Mouse (Mus musculus) stomach, embryonic 15.5 days (tissue): Measurements from ENCODE around the gene Krtap28-13. TPM values are rescaled to one million over a fixed set of nuclear protein-coding genes. Genes with fewer than 3 reads are reported as not detected.

ENCODE experiments used
- ATAC-seq: fragments of 200-750 bp; cut with Nextera tagmentation; 2 replicates; pipeline ENCODE4 v1.8.0; 2017; ENCODE audit warnings: low read depth, moderate number of reproducible peaks, moderate TSS enrichment; ENCODE audit not compliant: insufficient read depth, low FRiP score
- H3K27ac ChIP-seq: fragments of 300-500 bp; sonication (generic); 2 replicates; pipeline ENCODE4 v1.5.1; 2015; ENCODE audit warnings: mild to moderate bottlenecking, inconsistent platforms
- H3K27me3 ChIP-seq: fragments of 300-500 bp; sonication (generic); replicated peaks from 2 replicates; pipeline ENCODE4 v1.6.1; 2015; ENCODE audit warnings: inconsistent platforms
- H3K36me3 ChIP-seq: fragments of 300-500 bp; sonication (generic); 2 replicates; pipeline ENCODE4 v1.6.1; 2015; ENCODE audit warnings: inconsistent platforms
- H3K4me1 ChIP-seq: fragments of 300-500 bp; sonication (generic); 2 replicates; pipeline ENCODE4 v1.6.1; 2015; ENCODE audit warnings: inconsistent platforms
- H3K4me2 ChIP-seq: fragments of 300-500 bp; sonication (generic); 2 replicates; pipeline ENCODE4 v1.6.1; 2015; ENCODE audit warnings: mild to moderate bottlenecking, inconsistent platforms
- H3K4me3 ChIP-seq: fragments of 300-500 bp; sonication (generic); replicated peaks from 2 replicates; pipeline ENCODE4 v1.5.1; 2015; ENCODE audit warnings: inconsistent platforms
- H3K9ac ChIP-seq: fragments of 300-500 bp; sonication (generic); 2 replicates; pipeline ENCODE4 v1.6.1; 2015; ENCODE audit warnings: inconsistent platforms
- H3K9me3 ChIP-seq: fragments of 300-500 bp; sonication (generic); 2 replicates; pipeline ENCODE4 v1.6.1; 2016; ENCODE audit warnings: inconsistent platforms
- WGBS: fragments of 180-500 bp; shearing (Covaris S2); methylation state at CpG from one replicate; pipeline ENCODE4 v1.1.7; 2015; 5-methylcytosine and 5-hydroxymethylcytosine counted together
- polyA plus RNA-seq: library from polyadenylated mRNA; unstranded; fragments of >200 nt; fragmentation: Nextera tagmentation; extraction: Ambion mirVana; gene quantifications from 2 replicates; pipeline ENCODE4 v1.2.1, GENCODE M21; 2015

Gene Krtap28-13
- not detected in 2 replicates for polyA plus RNA-seq

DNA sequence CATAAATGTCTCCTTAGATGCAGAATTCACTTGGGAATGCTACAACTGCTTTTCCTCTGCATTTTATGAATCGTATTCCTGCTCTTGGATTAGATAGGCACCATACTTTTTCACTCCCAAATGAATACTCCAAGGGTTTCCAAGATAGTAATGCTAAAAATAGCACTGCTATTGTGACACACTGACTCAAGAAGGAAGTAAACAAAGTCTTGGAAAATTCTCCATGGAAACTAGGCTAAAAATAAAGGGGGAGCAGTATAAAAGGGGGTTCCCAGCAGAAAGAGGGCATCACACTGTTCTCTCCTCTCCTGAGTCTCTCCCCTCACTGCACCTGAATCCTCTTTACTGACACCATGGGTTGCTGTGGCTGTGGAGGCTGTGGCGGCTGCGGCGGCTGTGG is at the start of gene Krtap28-13:
Gene Krtap28-13, plus strand, starts transcription at position 288 of the 400 bp plus-strand sequence.
- H3K9me3 ChIP-seq: no peaks in the 10 kb centered on the region
- 83% methylated on average over 4 of the region's 4 CpGs for WGBS
- H3K9ac ChIP-seq: no peak within 1 kb of the TSS
- H3K27me3 ChIP-seq: no peaks in the 10 kb centered on the region
- no peak within 1 kb of the TSS for H3K27ac ChIP-seq
- no peak within 1 kb of the TSS for H3K4me3 ChIP-seq
- H3K4me1 ChIP-seq: no peaks in the 10 kb centered on the region
- ATAC-seq: no peak
- H3K36me3 ChIP-seq: no peaks in the 10 kb centered on the region
- no peak within 1 kb of the TSS for H3K4me2 ChIP-seq

- no peak overlapping the region for H3K4me3 ChIP-seq
- H3K27ac ChIP-seq: no peak overlapping the region
- no peaks in the 10 kb centered on the region for H3K4me1 ChIP-seq
- no peaks in the 10 kb centered on the region for H3K9me3 ChIP-seq
- H3K4me2 ChIP-seq: no peak overlapping the region
- no peak for ATAC-seq
- H3K27me3 ChIP-seq: no peaks in the 10 kb centered on the region
- H3K36me3 ChIP-seq: no peaks in the 10 kb centered on the region
- WGBS: 78% methylated on average over 3 of the region's 3 CpGs
- H3K9ac ChIP-seq: no peak overlapping the region
Observed at GRCm38 (mm10) chr1:83014477-83014876, 46.3 kb upstream of the Krtap28-13 start.

DNA sequence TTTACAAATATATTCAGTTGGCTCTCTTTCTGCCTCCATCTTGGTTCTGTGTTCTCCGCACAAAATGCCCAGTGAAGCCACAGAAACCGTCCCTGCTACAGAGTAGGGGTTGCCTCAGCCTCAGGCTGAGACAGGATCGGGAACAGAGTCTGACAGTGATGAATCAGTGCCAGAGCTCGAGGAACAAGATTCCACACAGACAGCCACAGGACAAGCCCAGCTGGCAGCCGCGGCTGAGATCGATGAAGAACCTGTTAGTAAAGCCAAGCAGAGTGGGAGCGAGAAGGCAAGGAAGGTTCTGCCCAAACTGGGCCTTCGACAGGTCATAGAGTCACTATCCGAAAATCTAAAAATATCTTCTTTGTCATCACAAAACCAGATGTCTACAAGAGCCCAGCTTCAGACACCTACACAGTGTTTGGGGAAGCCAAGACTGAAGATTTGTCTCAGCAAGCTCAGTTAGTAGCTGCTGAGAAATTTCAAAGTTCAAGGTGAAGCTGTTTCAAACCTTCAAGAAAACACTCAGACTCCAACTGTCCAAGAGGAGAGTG is 45.3 kb upstream of the Krtap28-13 start:
- Histone ChIP-seq H3K9me3 (no peaks in the 10 kb centered on the region), H3K9ac (no peak overlapping the region), H3K4me2 (no peak overlapping the region), H3K4me1 (no peaks in the 10 kb centered on the region), H3K27ac (no peak overlapping the region), H3K36me3 (no peaks in the 10 kb centered on the region), H3K4me3 (no peak overlapping the region), H3K27me3 (no peaks in the 10 kb centered on the region)
- WGBS: 56% methylated on average over 10 of the region's 10 CpGs
- ATAC-seq: no peak

DNA sequence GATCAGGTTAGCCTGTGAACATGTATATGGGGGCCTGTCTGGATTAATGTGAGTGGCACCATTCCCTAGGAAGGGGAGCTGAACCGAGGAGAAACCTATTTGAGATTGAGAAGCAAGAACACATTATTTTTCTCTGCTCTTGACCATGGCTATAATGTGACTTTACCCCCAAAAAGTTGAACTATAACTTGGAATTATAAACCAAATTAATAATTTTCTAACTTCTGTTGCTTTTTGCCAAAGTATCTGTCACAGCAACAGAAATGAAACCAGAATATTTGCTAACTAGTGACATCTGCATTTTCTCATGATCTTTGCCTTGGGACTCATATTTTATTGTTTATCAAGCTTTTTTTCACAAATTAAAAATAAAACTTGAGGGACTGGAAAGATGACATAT is 44.2 kb upstream of the Krtap28-13 start:
- Histone ChIP-seq H3K4me2 (no peak overlapping the region), H3K4me3 (no peak overlapping the region), H3K27ac (no peak overlapping the region), H3K9me3 (no peaks in the 10 kb centered on the region), H3K36me3 (no peaks in the 10 kb centered on the region), H3K9ac (no peak overlapping the region), H3K4me1 (no peaks in the 10 kb centered on the region), H3K27me3 (no peaks in the 10 kb centered on the region)
- no peak for ATAC-seq
- 62% methylated on average over 1 of the region's 1 CpGs for WGBS

- Histone ChIP-seq H3K27ac (no peak overlapping the region), H3K9me3 (no peaks in the 10 kb centered on the region), H3K4me2 (no peak overlapping the region), H3K4me1 (no peaks in the 10 kb centered on the region), H3K9ac (no peak overlapping the region), H3K36me3 (no peaks in the 10 kb centered on the region), H3K4me3 (no peak overlapping the region), H3K27me3 (no peaks in the 10 kb centered on the region)
- WGBS: 19% methylated on average over 1 of the region's 1 CpGs
- ATAC-seq: no peak
Observed at GRCm38 (mm10) chr1:83031950-83032349, 28.8 kb upstream of the Krtap28-13 start.

GRCm38 (mm10) chr1:83032508-83032907 is 28.2 kb upstream of the Krtap28-13 start:
- Histone ChIP-seq H3K27me3 (no peaks in the 10 kb centered on the region), H3K27ac (no peak overlapping the region), H3K4me3 (no peak overlapping the region), H3K4me2 (no peak overlapping the region), H3K4me1 (no peaks in the 10 kb centered on the region), H3K9me3 (no peaks in the 10 kb centered on the region), H3K36me3 (no peaks in the 10 kb centered on the region), H3K9ac (no peak overlapping the region)
- ATAC-seq: no peak
- 75% methylated on average over 6 of the region's 6 CpGs for WGBS

GRCm38 (mm10) chr1:83034509-83034908 is 26.2 kb upstream of the Krtap28-13 start:
- Histone ChIP-seq H3K27me3 (no peaks in the 10 kb centered on the region), H3K9me3 (no peaks in the 10 kb centered on the region), H3K4me3 (no peak overlapping the region), H3K4me2 (no peak overlapping the region), H3K9ac (no peak overlapping the region), H3K4me1 (no peaks in the 10 kb centered on the region), H3K36me3 (no peaks in the 10 kb centered on the region), H3K27ac (no peak overlapping the region)
- 70% methylated on average over 5 of the region's 5 CpGs for WGBS
- no peak for ATAC-seq

GRCm38 (mm10) chr1:83036892-83037667 is 23.6 kb upstream of the Krtap28-13 start:
- no peaks in the 10 kb centered on the region for H3K4me1 ChIP-seq
- H3K27me3 ChIP-seq: no peaks in the 10 kb centered on the region
- no peaks in the 10 kb centered on the region for H3K36me3 ChIP-seq
- WGBS: 72% methylated on average over 11 of the region's 11 CpGs
- no peaks in the 10 kb centered on the region for H3K9me3 ChIP-seq
- no peak for ATAC-seq
- no peak overlapping the region for H3K27ac ChIP-seq
- H3K4me2 ChIP-seq: peak overlapping the region; percentile 70; the same call in 1 of the 2 replicates
- H3K4me3 ChIP-seq: no peak overlapping the region
- no peak overlapping the region for H3K9ac ChIP-seq

GRCm38 (mm10) chr1:83038109-83038672 is 22.5 kb upstream of the Krtap28-13 start, which contains the start of gene Slc19a3:
Gene Slc19a3 (minus strand): TSS chr1:83038448.
- peak; percentile 84 for ATAC-seq
- Histone ChIP-seq H3K4me1 (no peaks in the 10 kb centered on the region), H3K27ac (no peak within 1 kb of the TSS), H3K27me3 (no peaks in the 10 kb centered on the region), H3K9me3 (no peaks in the 10 kb centered on the region), H3K36me3 (no peaks in the 10 kb centered on the region), H3K4me3 (peak within 1 kb of the TSS; percentile 45), H3K4me2 (peak within 1 kb of the TSS; percentile 70), H3K9ac (peak within 1 kb of the TSS; percentile 35; the same call in 1 of the 2 replicates)
- WGBS: 1% methylated on average over 25 of the region's 25 CpGs

- Histone ChIP-seq H3K4me3 (no peak overlapping the region), H3K4me2 (no peak overlapping the region), H3K4me1 (no peaks in the 10 kb centered on the region), H3K9me3 (no peaks in the 10 kb centered on the region), H3K27me3 (no peaks in the 10 kb centered on the region), H3K36me3 (no peaks in the 10 kb centered on the region), H3K27ac (no peak overlapping the region), H3K9ac (no peak overlapping the region)
- ATAC-seq: peak; percentile 45; the same call in 1 of the 2 replicates
- 61% methylated on average over 4 of the region's 4 CpGs for WGBS
Observed at GRCm38 (mm10) chr1:83039080-83039479, 21.6 kb upstream of the Krtap28-13 start.

- Histone ChIP-seq H3K4me3 (no peak within 1 kb of the TSS), H3K4me1 (no peaks in the 10 kb centered on the region), H3K9me3 (no peaks in the 10 kb centered on the region), H3K27me3 (no peaks in the 10 kb centered on the region), H3K27ac (no peak within 1 kb of the TSS), H3K36me3 (no peaks in the 10 kb centered on the region), H3K9ac (no peak within 1 kb of the TSS), H3K4me2 (no peak within 1 kb of the TSS)
- 86% methylated on average over 2 of the region's 2 CpGs for WGBS
- no peak for ATAC-seq
Observed at GRCm38 (mm10) chr1:83042380-83042779, 18.4 kb upstream of the Krtap28-13 start, which contains the start of gene Krtap28-10. Gene Krtap28-10 (minus strand): TSS chr1:83042480.

GRCm38 (mm10) chr1:83044882-83045427 is 15.8 kb upstream of the Krtap28-13 start, which contains the start of gene Gm47969:
Gene Gm47969 (plus strand): TSS chr1:83044932.
- Histone ChIP-seq H3K4me2 (no peak within 1 kb of the TSS), H3K27ac (no peak within 1 kb of the TSS), H3K4me3 (no peak within 1 kb of the TSS), H3K9ac (no peak within 1 kb of the TSS), H3K4me1 (no peaks in the 10 kb centered on the region), H3K36me3 (no peaks in the 10 kb centered on the region), H3K27me3 (no peaks in the 10 kb centered on the region), H3K9me3 (no peaks in the 10 kb centered on the region)
- 71% methylated on average over 5 of the region's 5 CpGs for WGBS
- ATAC-seq: no peak
